Mouse (Mus musculus): ENCODE measurements around the gene D430041D05Rik. TPM values are rescaled to one million over a fixed set of nuclear protein-coding genes. Genes with fewer than 3 reads are reported as not detected.
"Not testable (repeated sequence)": the region's sequence is repeated elsewhere in the genome, so short reads cannot be mapped to it uniquely, and the experiment has no call there.

The D430041D05Rik gene
- total RNA-seq, 2 experiments from 2014 or later, result 94.4 to 99.5 TPM

- intact Hi-C loops (cut with DNase I); DNase-seq (ENCODE audit: extremely low spot score in 1 of 2, low spot score in 2 of 2): not testable (repeated sequence)
Observed at GRCm38 (mm10) chr2:104117173-104117572, 293.6 kb downstream of the D430041D05Rik start.

GRCm38 (mm10) chr2:104114898-104115297 lies 295.9 kb downstream of the D430041D05Rik start:
- DNase-seq (ENCODE audit: extremely low spot score in 1 of 2, low spot score in 2 of 2), result peak in 1 of 2 experiments; percentile 7
- intact Hi-C loops (cut with DNase I), result no loop called here

GRCm38 (mm10) chr2:104113563-104113962 lies 297.2 kb downstream of the D430041D05Rik start:
- DNase-seq (ENCODE audit: extremely low spot score in 1 of 2, low spot score in 2 of 2); intact Hi-C loops (cut with DNase I): not testable (repeated sequence)

GRCm38 (mm10) chr2:104111170-104111797 lies 299.5 kb downstream of the D430041D05Rik start:
- DNase-seq (ENCODE audit: extremely low spot score in 1 of 2, low spot score in 2 of 2); intact Hi-C loops (cut with DNase I): not testable (repeated sequence)

GRCm38 (mm10) chr2:104110031-104110430 lies 300.8 kb downstream of the D430041D05Rik start:
- intact Hi-C loops (cut with DNase I), result no loop called here
- no peak for DNase-seq (ENCODE audit: extremely low spot score in 1 of 2, low spot score in 2 of 2)

GRCm38 (mm10) chr2:104109528-104109927 lies 301.3 kb downstream of the D430041D05Rik start:
- intact Hi-C loops (cut with DNase I), result no loop called here

GRCm38 (mm10) chr2:104109021-104109420 lies 301.8 kb downstream of the D430041D05Rik start:
- intact Hi-C loops (cut with DNase I); DNase-seq (ENCODE audit: extremely low spot score in 1 of 2, low spot score in 2 of 2): not testable (repeated sequence)

More at GRCm38 (mm10) chr2:104109528-104109927, 301.3 kb downstream of the D430041D05Rik start:
- no peak for DNase-seq (ENCODE audit: extremely low spot score in 1 of 2, low spot score in 2 of 2)

GRCm38 (mm10) chr2:104104800-104105199 lies 306.0 kb downstream of the D430041D05Rik start:
- no peak for DNase-seq (ENCODE audit: extremely low spot score in 1 of 2, low spot score in 2 of 2)
- intact Hi-C loops (cut with DNase I), result no loop called here

GRCm38 (mm10) chr2:104099946-104100345 lies 310.9 kb downstream of the D430041D05Rik start:
- intact Hi-C loops (cut with DNase I), result no loop called here
- DNase-seq (ENCODE audit: extremely low spot score in 1 of 2, low spot score in 2 of 2), result no peak

GRCm38 (mm10) chr2:104099231-104099585 lies 311.6 kb downstream of the D430041D05Rik start:
- DNase-seq (ENCODE audit: extremely low spot score in 1 of 2, low spot score in 2 of 2), result no peak
- intact Hi-C loops (cut with DNase I), result no loop called here

- no peak for DNase-seq (ENCODE audit: extremely low spot score in 1 of 2, low spot score in 2 of 2)
- intact Hi-C loops (cut with DNase I), result no loop called here
Observed at GRCm38 (mm10) chr2:104098529-104099230, 312.1 kb downstream of the D430041D05Rik start.

GRCm38 (mm10) chr2:104097396-104097795 lies 313.4 kb downstream of the D430041D05Rik start:
- intact Hi-C loops (cut with DNase I); DNase-seq (ENCODE audit: extremely low spot score in 1 of 2, low spot score in 2 of 2): not testable (repeated sequence)

- DNase-seq (ENCODE audit: extremely low spot score in 1 of 2, low spot score in 2 of 2); intact Hi-C loops (cut with DNase I): not testable (repeated sequence)
Observed at GRCm38 (mm10) chr2:104096796-104097195, 314.0 kb downstream of the D430041D05Rik start.

GRCm38 (mm10) chr2:104096256-104096655 lies 314.6 kb downstream of the D430041D05Rik start:
- intact Hi-C loops (cut with DNase I), result no loop called here
- no peak for DNase-seq (ENCODE audit: extremely low spot score in 1 of 2, low spot score in 2 of 2)

- intact Hi-C loops (cut with DNase I), result no loop called here
Observed at GRCm38 (mm10) chr2:104095741-104096213, 315.0 kb downstream of the D430041D05Rik start, which contains the start of gene Cd59a. Gene Cd59a, plus strand, starts transcription at chr2:104095801.

GRCm38 (mm10) chr2:104093305-104093704 lies 317.5 kb downstream of the D430041D05Rik start:
- intact Hi-C loops (cut with DNase I), result no loop called here
- DNase-seq (ENCODE audit: extremely low spot score in 1 of 2, low spot score in 2 of 2), result no peak

More at GRCm38 (mm10) chr2:104095741-104096213, 315.0 kb downstream of the D430041D05Rik start, which contains the start of gene Cd59a:
- DNase-seq (ENCODE audit: extremely low spot score in 1 of 2, low spot score in 2 of 2), result peak; percentile 31 to 83

Measured in left cerebral cortex, postnatal 10 days (tissue).